Mouse (Mus musculus) cerebellum, postnatal 4 days (tissue): Measurements from ENCODE around the gene Rgs14.

Experiments
- DNase-seq, 2 experiments: peaks; one replicate each; pipeline ENCODE4 v3.0.0; 2022; ENCODE audit warnings: low spot score in 2 of 2, mixed read lengths in 1 of 2

Gene Rgs14

DNA sequence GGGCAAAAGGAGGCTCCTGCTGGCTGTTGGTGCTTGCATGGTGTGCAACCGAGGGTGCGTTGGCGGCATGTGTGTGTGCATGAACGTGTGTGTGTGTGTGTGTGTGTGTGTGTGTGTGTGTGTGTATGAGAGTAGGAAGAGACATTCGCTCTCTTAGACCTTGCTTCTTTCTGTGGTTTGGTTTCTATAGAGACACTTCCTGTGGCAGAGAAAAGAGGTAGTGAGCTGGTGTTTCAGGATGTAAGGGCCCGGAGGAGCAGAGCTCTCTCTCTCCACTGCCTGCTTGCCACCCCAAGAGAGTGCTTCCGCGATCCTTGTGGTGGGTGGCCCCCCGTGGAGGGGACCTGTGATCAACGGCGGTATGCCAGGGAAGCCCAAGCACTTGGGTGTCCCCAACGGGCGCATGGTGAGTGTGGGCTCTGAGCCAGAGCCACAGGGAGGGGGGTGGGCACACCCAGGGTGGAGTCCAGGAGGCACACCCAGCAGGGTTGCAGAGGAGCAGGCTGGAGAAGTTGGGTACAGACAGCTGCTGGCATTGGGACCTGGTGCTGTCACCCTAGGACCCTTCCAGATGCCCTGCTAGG lies at the start of gene Rgs14:
Rgs14 (plus strand) TSS at position 202 of the 584 bp plus-strand sequence.
- DNase-seq = no peak

DNA sequence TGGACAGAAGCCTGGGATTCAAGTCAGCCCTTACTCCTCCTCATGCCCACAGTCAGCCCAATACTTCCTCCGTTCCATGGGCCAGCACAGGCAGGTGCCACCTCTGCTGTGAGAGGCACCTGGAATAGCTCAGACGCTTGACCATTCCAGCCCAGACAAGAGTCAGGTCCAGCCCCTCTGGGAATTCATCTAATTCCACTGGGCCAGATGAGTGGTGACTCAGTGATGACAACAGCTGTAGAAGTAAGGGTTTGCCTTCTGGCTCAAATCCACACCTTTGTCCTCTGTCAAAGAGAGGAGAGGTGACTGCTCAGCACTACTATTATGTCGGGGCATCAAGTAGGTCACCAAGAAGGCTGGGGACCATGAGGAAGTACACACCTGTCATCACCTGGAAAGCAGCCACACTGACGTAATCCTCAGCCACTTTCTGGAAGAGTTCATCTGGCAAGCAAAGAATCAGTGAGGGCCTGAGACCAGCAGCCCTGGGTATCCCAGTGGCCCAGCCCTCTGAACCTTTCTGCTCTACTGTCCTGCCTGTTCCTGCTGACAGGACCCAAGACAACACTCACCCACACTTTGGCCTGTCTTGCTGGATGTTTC lies 49.5 kb upstream of the Rgs14 start, which contains the start of gene Prelid1:
Prelid1 (plus strand) TSS at position 570 of the 603 bp plus-strand sequence.
- no peak for DNase-seq

DNA sequence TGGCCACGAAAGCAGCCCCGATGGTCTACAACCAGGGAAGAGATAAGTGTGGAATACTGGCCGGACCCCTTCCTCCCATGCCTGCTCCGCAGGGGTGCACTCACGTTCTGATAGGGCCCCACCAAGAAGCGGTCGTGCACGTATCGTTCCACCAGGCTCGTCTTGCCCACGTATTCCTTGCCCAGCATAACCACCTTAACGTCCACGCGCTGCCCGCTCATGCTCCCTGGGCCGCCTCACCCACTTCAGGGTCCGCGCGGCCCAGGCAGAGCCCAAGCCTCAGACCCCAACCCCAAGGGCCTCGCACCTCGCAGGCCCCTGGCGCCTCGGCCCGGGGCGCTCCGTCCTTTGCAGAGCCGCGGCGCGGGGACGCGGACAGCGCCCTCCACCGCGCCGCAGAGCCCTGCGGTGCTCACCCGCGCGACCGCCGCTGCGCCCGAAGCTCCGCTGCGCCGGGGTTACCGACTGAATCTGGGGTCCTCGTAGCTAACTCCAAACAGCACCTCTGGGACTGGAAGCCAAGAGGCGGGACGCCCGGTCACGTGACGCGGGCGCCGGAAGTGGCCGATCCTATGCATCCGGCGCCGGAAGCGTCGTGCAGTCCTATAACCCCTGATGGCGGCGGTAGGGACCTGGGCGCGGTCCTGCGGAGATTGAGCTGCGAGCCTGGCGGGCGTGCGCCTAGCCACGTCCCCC lies 48.0 kb upstream of the Rgs14 start, which contains the start of gene Rab24:
Rab24 (minus strand) TSS at position 513 of the 696 bp plus-strand sequence.
- DNase-seq = peak; percentile 62 to 88

DNA sequence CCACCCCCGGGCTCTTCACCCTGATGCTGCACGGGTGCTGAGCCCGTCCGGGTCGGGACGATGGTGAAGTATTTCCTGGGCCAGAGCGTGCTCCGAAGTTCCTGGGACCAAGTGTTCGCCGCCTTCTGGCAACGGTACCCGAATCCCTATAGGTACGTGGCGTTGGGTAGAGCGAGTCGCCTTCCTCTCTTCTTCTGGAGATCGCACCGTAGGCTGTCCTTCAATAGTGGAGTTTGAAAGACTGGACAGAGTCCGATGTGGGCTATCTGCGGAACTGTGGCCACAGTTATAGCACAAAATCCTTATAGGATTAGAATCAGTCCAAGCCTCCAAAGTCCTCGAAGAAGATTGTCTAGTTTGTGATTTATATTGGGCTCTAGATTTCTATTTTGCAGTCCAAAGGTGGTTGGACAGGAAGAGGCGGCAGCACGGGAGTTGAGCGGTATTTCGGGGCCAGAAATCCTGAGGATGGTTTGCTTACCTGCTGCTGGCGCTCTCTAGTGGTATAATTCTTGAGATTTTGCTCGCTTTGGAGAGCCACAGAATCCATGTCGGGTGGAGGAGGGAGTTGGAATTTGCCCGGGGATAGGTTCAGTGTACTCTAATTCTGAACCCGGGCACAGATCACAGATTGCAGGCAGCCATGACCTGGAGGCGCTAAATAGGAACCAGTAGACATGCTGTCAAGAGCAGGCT lies 47.3 kb upstream of the Rgs14 start:
- peak in 1 of 2 experiments; percentile 30 for DNase-seq

DNA sequence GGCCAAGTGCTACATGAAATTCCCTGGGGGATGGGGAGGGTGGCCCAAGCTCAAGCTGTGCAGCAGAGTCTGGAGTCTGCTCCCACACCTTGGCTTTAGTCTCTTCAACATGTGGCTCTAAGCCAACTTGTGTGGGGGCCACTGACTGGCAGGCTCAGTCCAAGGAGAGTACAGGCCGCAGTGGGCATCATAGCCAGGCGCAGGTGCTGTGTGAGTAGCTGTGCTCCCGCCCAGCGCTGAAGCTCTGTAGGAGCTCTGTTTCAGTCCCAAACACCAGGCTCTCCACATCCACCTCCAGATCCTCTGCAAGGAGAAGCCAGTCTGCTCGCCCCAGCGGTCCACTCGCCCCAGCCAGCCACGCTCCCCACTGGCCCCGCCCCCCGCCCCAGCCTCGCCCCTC lies 43.9 kb upstream of the Rgs14 start:
- DNase-seq = no peak

DNA sequence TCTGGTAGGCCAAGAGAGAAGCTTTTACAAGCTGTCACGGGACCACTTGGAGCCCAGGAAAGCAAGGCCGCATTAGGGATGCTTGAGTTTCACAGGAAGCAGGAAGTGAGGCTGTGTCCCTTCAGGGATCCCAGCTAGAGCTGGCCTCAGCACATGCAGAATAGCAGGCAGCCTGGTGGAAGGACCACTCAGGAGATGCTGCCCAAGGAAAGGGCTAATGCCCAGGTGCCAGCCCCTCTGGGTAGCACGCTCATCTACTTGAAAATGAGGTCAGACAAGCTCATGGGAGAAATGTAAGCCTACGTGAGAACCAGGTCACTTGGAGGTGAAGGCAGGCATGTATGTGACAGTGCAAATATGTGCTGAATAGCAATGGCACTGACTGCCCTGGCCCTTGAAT lies 42.4 kb upstream of the Rgs14 start:
- no peak for DNase-seq

DNA sequence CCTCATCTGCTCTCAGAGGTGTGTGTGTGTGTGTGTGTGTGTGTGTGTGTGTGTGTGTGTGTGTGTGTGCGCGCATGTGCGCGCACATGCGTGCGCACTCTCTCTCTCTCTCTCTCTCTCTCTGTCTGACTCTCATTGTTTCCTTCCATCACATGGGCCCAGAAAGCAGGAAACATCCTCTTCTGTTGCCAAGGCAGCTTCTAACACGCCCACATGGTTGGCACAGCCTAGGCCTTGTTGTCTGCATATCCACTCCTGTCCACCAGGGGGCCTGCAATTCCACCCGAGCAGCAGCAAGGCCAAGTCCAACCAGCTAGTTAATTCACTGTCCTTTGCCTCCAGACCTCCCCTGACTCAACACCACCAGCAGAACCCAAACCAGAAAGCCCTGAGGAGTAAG lies 41.9 kb upstream of the Rgs14 start:
- peak; percentile 77 to 89 for DNase-seq

DNA sequence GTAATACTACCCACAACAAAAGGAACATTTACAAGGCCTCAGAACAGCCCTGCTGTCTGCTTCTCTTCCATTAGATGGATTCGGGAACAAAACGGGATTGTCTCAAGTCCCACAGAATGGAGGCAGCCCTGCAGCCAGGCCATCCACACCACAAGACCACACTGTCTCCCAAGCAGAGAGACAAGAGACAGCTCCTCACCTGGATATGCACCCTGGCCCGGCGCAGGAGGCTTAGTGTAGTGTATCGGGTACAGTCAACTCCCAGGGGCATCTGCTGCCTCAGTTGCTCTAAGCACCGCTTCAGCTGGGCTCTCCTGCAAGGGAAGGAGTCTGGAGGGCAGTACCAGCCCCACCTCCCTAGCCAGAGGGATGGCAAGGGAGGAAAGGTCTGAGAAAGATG lies 41.4 kb upstream of the Rgs14 start:
- DNase-seq = no peak

DNA sequence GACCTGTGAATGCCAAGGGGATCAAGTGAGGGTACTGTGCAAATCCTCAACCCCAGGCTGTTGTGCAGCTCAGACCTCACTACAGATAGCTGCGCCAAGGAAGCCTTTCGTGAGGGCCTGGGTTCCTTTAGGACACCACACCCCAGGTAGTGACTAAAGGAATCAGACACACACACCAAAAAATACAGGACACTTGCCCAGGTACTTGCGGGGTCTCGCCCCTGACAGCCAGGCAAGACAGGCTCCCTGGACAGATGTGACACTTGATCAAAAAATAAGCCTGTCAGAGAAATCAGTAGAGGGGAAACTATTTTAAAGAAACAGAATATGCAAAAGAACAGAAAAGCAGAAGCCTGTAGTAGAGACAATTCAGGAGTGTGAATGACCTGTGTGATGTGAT lies 40.9 kb upstream of the Rgs14 start:
- DNase-seq = no peak

DNA sequence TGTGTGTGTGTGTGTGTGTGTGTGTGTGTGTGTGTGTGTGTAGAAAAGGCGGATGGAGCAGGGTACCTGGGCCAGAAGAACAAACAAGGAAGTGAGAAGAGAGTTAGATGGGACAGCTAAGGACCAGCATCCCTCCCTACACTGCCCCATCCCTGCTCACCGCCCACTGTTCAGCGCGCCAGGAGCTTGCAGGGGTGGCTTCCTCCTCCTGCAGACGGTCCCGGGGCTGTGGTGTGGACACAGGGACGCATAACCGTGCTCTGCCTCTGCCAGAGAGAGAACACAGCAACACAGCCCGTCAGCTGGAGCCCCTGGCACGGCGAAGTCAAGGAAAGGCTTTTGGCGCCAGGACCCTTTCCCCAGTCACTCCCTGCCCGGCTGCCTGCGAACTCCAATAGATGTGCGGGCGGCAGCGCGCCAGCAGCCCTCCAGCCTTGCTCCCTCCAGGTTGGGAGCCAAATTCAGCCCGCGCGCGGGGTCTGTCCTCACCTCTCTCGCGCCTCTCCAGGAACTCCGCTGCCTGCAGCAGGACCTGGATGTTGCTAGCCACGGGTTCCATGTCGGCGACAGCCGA lies 40.3 kb upstream of the Rgs14 start:
- peak; percentile 52 to 78 for DNase-seq

DNA sequence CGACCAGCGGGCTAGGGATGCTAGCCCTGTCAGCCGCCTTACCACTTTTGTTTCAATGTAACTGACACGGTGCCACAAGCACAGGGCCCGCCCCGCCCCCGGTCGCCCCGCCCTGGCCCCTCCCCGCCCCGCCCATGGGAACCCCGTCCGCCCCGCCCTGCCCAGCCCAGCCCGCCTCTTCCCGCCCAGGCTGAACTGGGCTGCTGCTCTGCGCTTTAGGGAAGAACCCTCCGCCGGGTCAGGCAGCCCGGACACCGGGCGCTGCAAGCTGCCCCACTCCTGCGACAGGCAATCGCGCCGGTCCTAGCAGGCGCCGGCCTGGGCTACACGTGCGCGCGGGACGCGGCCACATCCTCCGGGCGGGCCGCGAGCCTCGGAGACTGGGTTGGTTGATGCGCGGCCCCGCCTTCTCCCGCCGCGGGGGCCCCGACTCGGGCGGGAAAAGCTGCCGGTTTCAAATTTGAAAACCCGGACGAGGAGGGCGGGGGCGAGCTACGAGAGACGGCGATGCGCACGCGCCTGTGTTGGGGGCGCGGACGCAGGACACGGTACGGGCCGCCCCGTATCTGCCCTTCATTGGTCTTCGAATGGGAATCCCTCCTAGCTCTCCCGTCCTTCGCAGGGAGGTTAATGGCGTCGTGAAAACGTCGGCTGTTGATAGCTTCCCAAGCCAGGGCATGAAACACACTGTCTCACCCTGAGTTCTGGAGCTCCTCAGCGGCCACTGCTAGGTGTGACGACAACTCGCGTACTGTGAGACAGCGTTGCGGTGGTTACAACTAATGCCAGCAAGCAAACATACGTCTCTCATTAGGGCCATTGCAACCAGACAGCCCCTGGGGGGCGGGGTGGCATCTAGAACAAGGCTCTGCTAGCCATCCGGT lies 39.6 kb upstream of the Rgs14 start, which contains the start of gene Mxd3:
Mxd3 (minus strand) TSS at position 141 of the 884 bp plus-strand sequence.
- DNase-seq = peak; percentile 67 to 90

DNA sequence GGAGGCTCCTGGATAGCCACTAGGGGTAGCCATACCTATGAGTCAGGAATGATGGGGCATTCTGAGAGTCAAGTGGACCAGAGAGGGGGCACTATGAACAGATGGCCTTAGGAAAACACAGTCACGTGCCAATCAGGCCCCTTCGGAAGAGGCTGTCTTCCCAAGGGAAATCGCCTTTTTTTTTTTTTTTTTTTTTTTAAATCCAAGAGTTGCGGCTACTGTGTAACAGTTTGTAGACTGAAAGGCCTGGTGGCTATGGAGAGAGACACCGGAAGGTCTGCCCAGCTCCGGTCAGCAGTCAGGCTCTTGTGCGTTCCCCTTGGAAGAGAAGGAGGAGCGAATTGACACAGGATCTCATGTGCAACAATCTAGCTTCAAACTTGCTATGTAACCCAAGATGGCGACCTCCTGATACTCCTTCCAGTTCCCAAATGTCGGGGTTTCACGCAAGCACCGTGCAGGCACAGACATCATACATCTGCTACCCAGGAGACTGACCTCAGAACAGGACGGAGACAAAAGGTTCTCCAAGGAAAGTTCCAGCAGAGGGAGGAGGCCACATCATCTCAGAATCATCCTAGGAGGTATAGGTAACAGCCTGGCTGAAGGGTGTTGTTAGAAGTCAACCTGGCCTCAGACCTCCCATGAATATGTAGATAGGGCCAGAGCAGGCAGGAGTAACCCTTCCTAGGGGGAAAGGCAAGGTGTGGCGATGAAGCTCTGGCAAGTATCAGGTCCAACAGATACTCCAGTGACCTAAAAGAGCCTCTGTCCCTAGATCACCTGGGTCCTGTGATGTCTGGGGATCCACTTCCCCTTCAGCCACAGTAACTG lies 38.7 kb upstream of the Rgs14 start:
- no peak for DNase-seq

DNA sequence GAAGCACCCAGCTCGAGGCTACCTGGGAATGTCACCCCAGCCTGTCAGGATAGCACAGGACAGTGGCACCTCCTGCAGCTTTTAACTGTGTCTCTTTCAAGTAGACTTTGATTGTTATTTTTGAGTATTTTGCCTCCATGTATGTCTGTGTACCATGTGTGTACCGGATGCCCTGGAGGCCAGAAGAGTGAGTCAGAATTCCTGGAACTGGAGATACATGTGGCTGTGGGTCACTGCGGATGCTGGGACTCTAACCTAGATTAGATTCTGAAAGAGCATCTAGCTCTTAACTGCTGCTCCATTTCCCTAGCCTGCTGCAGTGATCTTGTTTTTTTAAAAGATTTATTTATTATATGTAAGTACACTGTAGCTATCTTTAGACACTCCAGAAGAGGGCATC lies 37.2 kb upstream of the Rgs14 start:
- DNase-seq = no peak

DNA sequence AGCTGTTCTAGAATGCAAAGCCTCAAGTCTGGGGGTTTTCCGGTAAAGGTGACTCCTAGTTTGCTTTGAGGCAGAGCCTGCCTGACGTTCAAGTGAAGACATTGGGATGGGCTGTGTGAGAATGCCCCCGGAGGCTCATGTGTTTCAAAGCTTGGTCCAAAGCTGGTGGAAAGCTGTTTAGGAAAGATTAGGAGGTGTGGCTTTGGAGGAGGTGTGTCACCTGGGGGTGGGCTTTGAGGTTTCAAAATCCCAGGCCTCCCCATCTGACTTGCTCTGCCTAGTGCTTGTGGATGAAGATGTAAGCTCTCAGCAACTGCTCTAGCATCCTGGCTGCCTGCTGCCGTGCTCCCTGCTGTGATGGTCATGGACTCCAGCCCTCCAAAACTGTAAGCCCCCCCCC lies 33.8 kb upstream of the Rgs14 start:
- DNase-seq = no peak

DNA sequence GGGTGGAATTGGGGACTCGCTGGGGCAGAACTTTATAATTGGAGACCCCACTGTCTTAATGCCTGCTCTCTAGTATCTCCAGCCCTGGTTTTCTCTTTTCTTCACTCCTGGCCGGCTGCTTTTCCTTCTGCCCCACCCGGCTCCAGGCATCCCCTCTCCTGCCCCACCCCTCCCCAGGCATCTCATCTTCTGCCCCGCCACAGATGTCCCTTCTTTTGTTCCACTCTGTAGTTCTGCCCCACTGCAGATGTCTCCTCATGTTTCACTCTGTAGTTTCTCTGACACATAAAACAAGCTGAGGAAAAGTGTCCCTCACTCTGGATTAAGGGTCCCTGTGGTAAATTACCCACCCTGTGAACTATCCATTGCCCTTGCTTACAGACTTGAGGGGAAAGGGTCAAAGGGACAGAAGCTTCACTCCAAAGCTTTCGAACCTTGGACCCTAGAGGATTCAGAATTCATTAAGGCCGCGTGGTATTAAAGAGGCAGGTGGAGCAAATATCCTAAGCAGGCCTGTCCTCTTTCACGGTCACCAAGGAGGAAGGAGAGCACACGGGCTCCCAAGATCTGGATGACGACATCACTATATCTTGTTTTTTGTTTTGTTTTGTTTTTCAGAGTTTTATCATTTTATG lies 32.1 kb upstream of the Rgs14 start:
- DNase-seq = no peak

DNA sequence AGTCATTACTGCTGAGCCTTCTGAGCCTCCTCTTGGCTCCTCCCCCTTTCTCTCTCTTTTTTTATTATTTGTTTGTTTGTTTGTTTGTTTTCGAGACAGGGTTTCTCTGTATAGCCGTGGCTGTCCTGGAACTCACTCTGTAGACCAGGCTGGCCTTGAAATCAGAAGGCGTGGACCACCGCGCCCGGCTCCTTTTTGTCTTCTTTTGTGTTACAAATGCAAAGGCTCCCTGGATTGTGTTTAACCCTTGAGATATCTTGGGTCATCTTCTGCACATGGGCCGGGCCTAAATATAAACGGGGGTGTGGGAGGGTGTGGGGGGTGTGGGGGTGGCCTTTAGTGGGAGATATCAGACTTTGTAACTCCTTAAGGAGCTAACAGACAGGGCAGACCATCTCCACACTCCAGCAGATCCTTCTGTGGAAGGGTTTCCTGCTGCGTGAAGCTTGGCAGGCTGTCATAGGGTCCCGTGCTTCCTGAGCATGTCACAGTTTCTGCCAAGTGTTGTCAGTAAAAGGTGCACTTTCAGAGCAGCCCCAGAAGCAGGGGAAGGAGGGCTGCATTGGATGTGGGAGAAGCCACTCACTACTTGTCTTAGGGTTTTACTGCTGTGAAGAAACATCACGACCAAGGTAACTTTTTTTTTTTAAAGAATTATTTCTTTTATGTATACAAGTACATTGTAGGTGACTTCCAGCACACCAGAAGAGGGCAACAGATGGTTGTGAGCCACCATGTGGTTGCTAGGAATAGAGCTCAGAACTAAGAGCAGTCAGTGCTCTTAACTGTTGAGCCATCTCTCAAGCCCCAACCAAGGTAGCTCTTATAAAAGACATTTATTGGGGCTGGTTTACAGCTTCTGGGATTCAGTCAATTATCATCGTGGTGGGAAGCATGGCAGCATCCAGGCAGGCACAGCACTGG lies 31.1 kb upstream of the Rgs14 start:
- DNase-seq = no peak

DNA sequence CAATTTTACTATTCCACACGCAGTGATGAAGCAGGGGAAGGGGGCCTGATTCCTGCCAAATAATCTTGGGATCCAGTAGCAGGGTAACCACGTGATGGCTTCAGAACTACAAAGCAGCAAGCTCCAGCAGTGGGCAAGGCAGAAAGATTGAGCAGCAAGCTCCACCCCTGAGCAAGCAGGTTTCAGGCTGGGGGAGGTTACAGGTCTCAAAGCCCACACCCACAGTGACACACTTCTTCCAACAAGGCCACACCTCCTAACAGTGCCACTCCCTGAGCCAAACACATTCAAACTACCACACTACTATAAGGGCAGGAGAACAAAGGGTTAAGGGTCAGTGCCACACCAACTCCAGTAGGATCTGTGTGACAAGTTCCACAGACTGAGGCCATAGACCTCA lies 30.3 kb upstream of the Rgs14 start:
- no peak for DNase-seq

DNA sequence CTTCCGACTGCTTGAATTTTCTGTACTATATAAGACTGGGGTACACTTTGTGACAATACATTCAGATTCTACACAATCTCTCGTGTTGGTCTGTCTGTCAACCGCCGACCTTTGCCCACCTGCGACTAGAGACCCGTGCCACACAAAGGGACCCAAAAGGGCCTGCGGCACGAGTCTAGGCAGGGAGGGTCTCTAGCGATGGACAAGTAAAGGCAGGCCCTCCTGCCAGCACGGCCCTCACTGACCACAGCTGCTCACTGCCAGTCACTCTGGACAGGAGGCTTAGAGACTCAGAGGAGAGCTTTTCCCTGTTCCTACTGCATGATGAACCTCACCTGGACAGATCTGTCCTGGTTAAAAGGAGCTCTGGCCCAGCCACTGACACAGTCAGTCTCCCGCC lies 27.1 kb upstream of the Rgs14 start:
- no peak for DNase-seq

DNA sequence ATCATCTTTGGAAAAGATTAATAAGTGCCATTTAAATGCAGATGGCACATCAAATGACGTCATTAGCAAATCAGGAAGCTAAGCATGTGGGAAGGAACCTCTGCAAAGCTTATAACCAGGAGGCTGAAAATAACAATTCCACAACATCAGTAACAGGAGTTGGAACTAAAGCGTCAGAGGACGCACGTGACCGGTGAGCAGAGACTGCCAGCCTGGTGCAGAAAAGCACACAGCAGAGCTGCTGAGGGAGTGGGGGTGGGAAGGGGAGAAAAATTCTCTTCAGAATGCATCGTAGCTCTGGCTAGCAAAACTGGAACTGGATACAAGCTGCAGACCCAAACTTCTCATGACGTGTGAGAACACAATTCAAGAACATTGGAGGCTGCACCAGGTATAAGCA lies 25.2 kb upstream of the Rgs14 start:
- no peak for DNase-seq
